Mouse (Mus musculus): ENCODE data around the gene Ppp1r13b. TPM values are rescaled to one million over a fixed set of nuclear protein-coding genes. Genes with fewer than 3 reads are reported as not detected.

Gene Ppp1r13b
- polyA plus RNA-seq, 1 experiment from 2014 or later = 6.0 TPM

- WGBS = 90% methylated on average over 6 of the region's 6 CpGs
- 0 out of 2 replicates have a peak, but pooled peaks cover 3% of the 10 kb centered on the region for H3K4me1 ChIP-seq
- no peak for DNase-seq (ENCODE audit: low spot score)
- H3K9me3 ChIP-seq (replicated peaks) = no peaks in the 10 kb centered on the region
- peaks cover 99% of the 10 kb centered on the region for H3K36me3 ChIP-seq
- H3K4me3 ChIP-seq = no peak overlapping the region
- no peaks in the 10 kb centered on the region for H3K27me3 ChIP-seq (ENCODE audit: low read depth, poor library complexity, severe bottlenecking)
- H3K27ac ChIP-seq = no peak overlapping the region
Observed at GRCm38 (mm10) chr12:111787015-111787414, 120.9 kb downstream of the Ppp1r13b start.

DNA sequence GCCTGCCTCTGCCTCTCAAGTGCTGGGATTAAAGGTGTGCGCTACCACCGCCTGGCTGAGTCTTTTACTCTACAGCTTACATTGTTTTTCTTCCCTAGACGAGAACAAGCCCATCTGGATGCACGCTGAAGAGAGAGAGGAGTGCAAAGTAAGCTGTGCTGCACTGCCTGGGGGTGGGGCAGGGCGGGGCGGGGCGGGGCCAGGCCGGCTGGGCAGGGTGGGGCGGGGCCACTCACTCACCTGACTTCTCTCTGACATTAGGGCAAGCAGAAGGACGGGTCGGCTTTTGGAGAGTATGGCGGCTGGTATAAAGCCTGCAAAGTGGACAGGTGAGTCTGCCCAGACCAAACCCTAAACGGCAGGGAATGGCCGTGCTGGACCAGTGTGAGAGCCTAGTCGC is 122.7 kb downstream of the Ppp1r13b start:
- peaks cover 99% of the 10 kb centered on the region for H3K36me3 ChIP-seq

DNA sequence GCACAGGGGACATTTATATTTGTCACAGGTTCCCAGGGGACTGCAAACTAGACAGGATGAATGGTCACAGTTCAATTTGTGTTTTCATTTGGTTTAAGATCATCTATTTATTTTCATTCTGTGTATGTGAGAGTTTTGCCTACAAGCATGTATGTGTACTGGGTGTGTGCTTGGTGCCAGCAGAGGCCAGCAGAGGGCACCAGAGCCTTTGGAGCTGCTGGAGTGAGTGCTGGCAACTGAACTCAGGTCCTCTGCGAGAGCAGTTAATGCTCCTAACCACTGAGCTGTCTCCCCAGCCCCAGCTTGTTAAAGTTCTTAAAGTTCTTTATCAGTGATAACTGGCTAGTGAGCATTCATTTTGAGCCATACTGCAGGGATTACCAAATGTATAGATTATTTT is 128.4 kb downstream of the Ppp1r13b start:
- Histone ChIP-seq H3K4me3 (no peak overlapping the region), H3K27ac (no peak overlapping the region), H3K9me3 (replicated peaks) (no peaks in the 10 kb centered on the region), H3K36me3 (peaks cover 98% of the 10 kb centered on the region), H3K4me1 (0 out of 2 replicates have a peak, but pooled peaks cover 3% of the 10 kb centered on the region), H3K27me3 (ENCODE audit: low read depth, poor library complexity, severe bottlenecking) (no peaks in the 10 kb centered on the region)
- WGBS = 97% methylated on average over 1 of the region's 1 CpGs
- DNase-seq (ENCODE audit: low spot score) = no peak

More for the DNA sequence above, 122.7 kb downstream of the Ppp1r13b start:
- no peak overlapping the region for H3K4me3 ChIP-seq
- DNase-seq (ENCODE audit: low spot score) = no peak
- 0 out of 2 replicates have a peak, but pooled peaks cover 3% of the 10 kb centered on the region for H3K4me1 ChIP-seq
- 62% methylated on average over 15 of the region's 15 CpGs for WGBS
- no peaks in the 10 kb centered on the region for H3K9me3 ChIP-seq (replicated peaks)
- no peak overlapping the region for H3K27ac ChIP-seq
- no peaks in the 10 kb centered on the region for H3K27me3 ChIP-seq (ENCODE audit: low read depth, poor library complexity, severe bottlenecking)

Other genes starting within 250 kb of the Ppp1r13b start
- gene Ckb, start 235.8 kb downstream of the Ppp1r13b start, polyA plus RNA-seq (2016; fragmentation: Nextera tagmentation; extraction: Ambion mirVana) = 46.5 and 55.9 TPM in 2 replicates
- 18.2 and 21.0 TPM in 2 replicates for gene Trmt61a, start 230.0 kb downstream of the Ppp1r13b start, polyA plus RNA-seq (2016; fragmentation: Nextera tagmentation; extraction: Ambion mirVana)
- 52.6 and 52.9 TPM in 2 replicates for gene Bag5, start 194.9 kb downstream of the Ppp1r13b start, polyA plus RNA-seq (2016; fragmentation: Nextera tagmentation; extraction: Ambion mirVana)
- 57.4 and 64.8 TPM in 2 replicates for gene Apopt1, start 194.8 kb downstream of the Ppp1r13b start, polyA plus RNA-seq (2016; fragmentation: Nextera tagmentation; extraction: Ambion mirVana)
- gene Klc1, start 149.3 kb downstream of the Ppp1r13b start, polyA plus RNA-seq (2016; fragmentation: Nextera tagmentation; extraction: Ambion mirVana) = 87.5 and 98.0 TPM in 2 replicates
- gene Xrcc3, start 94.2 kb downstream of the Ppp1r13b start, polyA plus RNA-seq (2016; fragmentation: Nextera tagmentation; extraction: Ambion mirVana) = 21.6 and 23.9 TPM in 2 replicates
- gene Zfyve21, start 93.9 kb downstream of the Ppp1r13b start, polyA plus RNA-seq (2016; fragmentation: Nextera tagmentation; extraction: Ambion mirVana) = 69.8 and 75.8 TPM in 2 replicates
- 608 and 623 TPM in 2 replicates for gene Atp5mpl, start 58.9 kb upstream of the Ppp1r13b start, polyA plus RNA-seq (2016; fragmentation: Nextera tagmentation; extraction: Ambion mirVana)
- 0.65 and 0.69 TPM in 2 replicates for gene Tdrd9, start 63.4 kb upstream of the Ppp1r13b start, polyA plus RNA-seq (2016; fragmentation: Nextera tagmentation; extraction: Ambion mirVana)
- gene Rd3l, start 73.2 kb upstream of the Ppp1r13b start, polyA plus RNA-seq (2016; fragmentation: Nextera tagmentation; extraction: Ambion mirVana) = not detected in 2 replicates
- gene Aspg, start 198.6 kb upstream of the Ppp1r13b start, polyA plus RNA-seq (2016; fragmentation: Nextera tagmentation; extraction: Ambion mirVana) = 1.2 and 2.2 TPM in 2 replicates
- 2.8 and 3.9 TPM in 2 replicates for gene Kif26a, start 238.1 kb upstream of the Ppp1r13b start, polyA plus RNA-seq (2016; fragmentation: Nextera tagmentation; extraction: Ambion mirVana)